Mouse (Mus musculus) thymus, adult 2 months (tissue): Measurements from ENCODE around the gene Cacybp.

Source experiments
- CTCF ChIP-seq: fragments of 200-500 bp; IDR thresholded peaks from 2 replicates; pipeline ENCODE4 v1.5.1; 2012; ENCODE audit warnings: mild to moderate bottlenecking, control low read depth, low read length, moderate library complexity, borderline replicate concordance; ENCODE audit not compliant: control insufficient read depth, poor library complexity, insufficient read depth; ENCODE audit errors: extremely low read depth
- POLR2A ChIP-seq: fragments of 200-500 bp; IDR thresholded peaks from 2 replicates; pipeline ENCODE4 v1.6.1; 2012; ENCODE audit warnings: mild to moderate bottlenecking, low read length, control low read depth, moderate library complexity; ENCODE audit not compliant: control insufficient read depth, poor library complexity, insufficient read depth; ENCODE audit errors: extremely low read depth

- TF ChIP-seq POLR2A (no peak), CTCF (no peak)
These were observed 18.3 kb upstream of the Cacybp start for GRCm38 (mm10) chr1:160231013-160231412.
